Mouse (Mus musculus) ES-E14 (cell line): ENCODE measurements at regions not wholly inside any gene's neighbourhood (a gene's known extent, or its start where the extent isn't known, plus 50 kb on each side); places are given as distances from the start of the nearest gene placed in this dataset.

Experiments used
- DNase-seq: peaks from one replicate; pipeline ENCODE4 v3.0.0-alpha.2; 2013; ENCODE audit warnings: low read depth, low spot score
- H3K27ac ChIP-seq: 2 replicates; pipeline ENCODE4 v1.5.1; 2012; ENCODE audit warnings: low read depth, mild to moderate bottlenecking, low read length, moderate library complexity, mixed read lengths; ENCODE audit not compliant: poor library complexity, insufficient read depth, severe bottlenecking
- H3K36me3 ChIP-seq: 2 replicates; pipeline ENCODE4 v1.6.1; 2012; ENCODE audit warnings: mild to moderate bottlenecking, low read length, moderate library complexity, mixed read lengths; ENCODE audit not compliant: control insufficient read depth, poor library complexity, insufficient read depth, severe bottlenecking
- H3K4me1 ChIP-seq, 2 experiments: fragments of 150-350 bp in 1 of 2; sonication (generic) in 1 of 2; 2 replicates each; pipeline ENCODE4 v1.6.1; 2012; ENCODE audit warnings: low read length in 2 of 2, mild to moderate bottlenecking in 1 of 2, mixed read lengths in 1 of 2; ENCODE audit not compliant: control insufficient read depth in 2 of 2, insufficient read depth in 2 of 2, poor library complexity in 1 of 2
- H3K4me3 ChIP-seq, 2 experiments: fragments of 150-350 bp in 1 of 2; sonication (generic) in 1 of 2; 2 replicates each; pipeline ENCODE4 v1.5.1; 2012; ENCODE audit warnings: low read length in 2 of 2, low read depth in 1 of 2, mild to moderate bottlenecking in 1 of 2, mixed read lengths in 1 of 2; ENCODE audit not compliant: insufficient read depth in 1 of 2, poor library complexity in 1 of 2, severe bottlenecking in 1 of 2
- H3K9ac ChIP-seq: 2 replicates; pipeline ENCODE4 v1.6.1; 2012; ENCODE audit warnings: low read depth, mild to moderate bottlenecking, low read length, mixed read lengths; ENCODE audit not compliant: poor library complexity, insufficient read depth, severe bottlenecking
- H3K9me3 ChIP-seq: fragments of 150-350 bp; sonication (generic); 2 replicates; pipeline ENCODE4 v1.6.1; 2012; ENCODE audit warnings: low read depth, mild to moderate bottlenecking, low read length; ENCODE audit not compliant: control insufficient read depth, insufficient read depth
- CHD2 ChIP-seq: IDR thresholded peaks from 2 replicates; pipeline ENCODE4 v1.6.1; 2014; ENCODE audit warnings: mild to moderate bottlenecking, low read depth, low read length, inconsistent platforms
- HCFC1 ChIP-seq: IDR thresholded peaks from 2 replicates; pipeline ENCODE4 v1.6.1; 2012; ENCODE audit warnings: low read length, inconsistent platforms, borderline replicate concordance; ENCODE audit not compliant: insufficient read depth
- MAFK ChIP-seq: IDR thresholded peaks from 2 replicates; pipeline ENCODE4 v1.6.1; 2014; ENCODE audit warnings: mild to moderate bottlenecking, low read depth, low read length, inconsistent platforms; ENCODE audit not compliant: insufficient read depth
- ZC3H11A ChIP-seq: IDR thresholded peaks from 2 replicates; pipeline ENCODE4 v1.6.1; 2012; ENCODE audit warnings: low read depth, mild to moderate bottlenecking, inconsistent platforms, low read length, borderline replicate concordance
- ZNF384 ChIP-seq: IDR thresholded peaks from 2 replicates; pipeline ENCODE4 v1.6.1; 2012; ENCODE audit warnings: low read depth, low read length, inconsistent platforms
- in situ Hi-C, 2 experiments: fragments of 600-800 bp; cut with MboI; formaldehyde crosslinking; loops; one replicate each; pipeline ENCODE4 v1.15.1; 2025; ENCODE audit warnings: low sequenced_read_pairs in 2 of 2, inconsistent platforms in 1 of 2; ENCODE audit not compliant: unreplicated experiment in 2 of 2

DNA sequence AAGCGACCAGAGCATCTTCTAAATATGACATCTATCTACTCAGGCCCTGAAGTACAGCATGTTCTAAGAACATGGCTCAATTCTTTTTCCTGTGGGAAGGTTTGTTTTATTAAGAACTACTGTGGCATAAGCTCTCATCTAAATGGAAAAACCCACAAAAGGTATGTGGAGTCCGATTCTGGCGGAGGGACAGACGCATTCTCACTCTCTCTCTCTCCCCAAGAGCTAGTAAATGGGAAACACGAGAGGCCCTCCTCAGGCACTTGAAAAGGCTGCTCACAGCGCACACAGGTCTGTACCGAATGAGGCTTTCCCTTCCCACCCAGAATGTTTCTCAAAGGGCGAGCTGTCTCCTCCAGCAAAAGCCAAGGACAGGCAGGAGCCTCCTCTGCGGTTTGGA is 112.1 kb upstream of the Klf14 start:
- TF ChIP-seq MAFK, result no peak
- no peak for TF ChIP-seq ZC3H11A
- no peak for TF ChIP-seq CHD2
- no peak for TF ChIP-seq HCFC1
- TF ChIP-seq ZNF384, result no peak
- in situ Hi-C loops, result no loop called here
- H3K4me1 ChIP-seq, result peaks cover 5 to 6% of the 10 kb centered on the region in 2 experiments; a peak in 3 of 4 replicates

DNA sequence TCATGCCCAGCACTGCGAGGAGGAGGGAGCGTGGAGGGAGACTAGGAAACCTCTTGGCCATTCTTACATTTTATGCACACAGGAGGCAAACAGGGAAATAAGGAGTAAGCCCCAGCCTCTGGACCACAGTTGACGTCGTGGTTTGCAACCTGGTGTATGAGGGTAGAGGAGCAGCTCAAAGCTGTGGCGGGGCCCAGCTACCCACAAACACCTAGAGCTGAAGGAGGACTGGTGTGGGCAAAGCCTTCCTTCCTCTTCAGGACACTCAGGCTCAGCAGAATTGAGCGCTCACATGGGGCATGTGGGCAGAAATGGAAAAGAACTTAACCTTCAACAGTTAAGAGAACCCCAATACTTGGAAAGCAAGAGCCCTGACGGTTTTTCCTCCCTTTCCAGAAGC is 113.2 kb upstream of the Klf14 start:
- in situ Hi-C loops, result no loop called here
- H3K9me3 ChIP-seq, result no peaks in the 10 kb centered on the region
- TF ChIP-seq CHD2, result no peak
- TF ChIP-seq MAFK, result no peak
- TF ChIP-seq ZC3H11A, result no peak
- no peak for TF ChIP-seq ZNF384
- TF ChIP-seq HCFC1, result no peak
- no peak overlapping the region for H3K27ac ChIP-seq
- H3K9ac ChIP-seq, result no peak overlapping the region
- H3K36me3 ChIP-seq, result peaks cover 2% of the 10 kb centered on the region; the same call in 1 of the 2 replicates
- H3K4me1 ChIP-seq, result peaks cover 6 to 11% of the 10 kb centered on the region in 2 experiments; a peak in 3 of 4 replicates
- H3K4me3 ChIP-seq, result no peak overlapping the region
- no peak for DNase-seq

More for the DNA sequence above, 112.1 kb upstream of the Klf14 start:
- Histone ChIP-seq H3K36me3 (peaks cover 2% of the 10 kb centered on the region; the same call in 1 of the 2 replicates), H3K9ac (no peak overlapping the region), H3K9me3 (no peaks in the 10 kb centered on the region), H3K27ac (no peak overlapping the region), H3K4me3 (no peak overlapping the region)
- no peak for DNase-seq

DNA sequence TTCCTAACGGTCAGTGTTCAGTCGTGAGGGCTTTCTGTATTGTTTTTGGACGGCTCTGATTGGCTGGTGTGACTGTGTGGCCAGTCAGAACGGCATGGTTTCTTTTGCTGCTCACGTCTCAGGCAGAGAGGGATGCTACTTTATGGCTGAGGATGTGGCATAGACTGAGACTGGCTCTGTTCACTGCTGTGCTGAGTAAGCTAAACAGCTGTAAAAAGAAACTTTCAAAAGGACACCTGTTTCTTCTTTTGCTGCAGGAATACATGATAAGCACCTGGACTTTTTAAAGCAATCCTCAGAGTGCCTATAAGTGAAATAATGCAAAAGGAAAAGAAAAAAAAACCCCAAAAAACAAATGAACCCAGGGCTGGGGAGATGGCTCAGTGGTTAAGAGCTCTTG is 113.7 kb upstream of the Klf14 start:
- in situ Hi-C loops, result no loop called here
- Histone ChIP-seq H3K9ac (no peak overlapping the region), H3K27ac (no peak overlapping the region), H3K4me1 (peaks cover 7 to 14% of the 10 kb centered on the region in 2 experiments; a peak in 3 of 4 replicates), H3K36me3 (no peaks in the 10 kb centered on the region; the same call in 1 of the 2 replicates), H3K4me3 (no peak overlapping the region), H3K9me3 (no peaks in the 10 kb centered on the region)
- no peak for DNase-seq
- no peak for TF ChIP-seq ZNF384

DNA sequence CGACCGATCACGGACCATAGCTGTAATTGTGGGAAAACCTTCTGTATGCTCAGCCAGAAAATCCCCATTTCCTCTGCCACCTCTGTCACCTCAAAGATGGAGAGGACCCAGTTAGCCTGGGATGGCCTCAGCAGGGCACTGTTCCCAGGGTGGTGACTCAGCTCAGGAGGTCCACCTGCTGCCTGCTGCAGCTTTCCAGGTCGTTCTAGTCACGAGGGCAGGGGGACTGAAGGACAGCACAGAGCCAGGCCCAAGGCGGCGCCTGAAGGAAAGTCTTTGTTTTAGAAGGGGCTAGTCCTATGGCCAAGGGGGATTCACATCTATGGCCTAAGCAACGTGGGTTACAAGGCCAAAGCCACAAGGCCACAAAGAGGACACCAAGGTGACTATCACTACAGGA is 114.5 kb upstream of the Klf14 start:
- Histone ChIP-seq H3K4me3 (no peak overlapping the region), H3K27ac (no peak overlapping the region), H3K4me1 (peaks cover 9 to 19% of the 10 kb centered on the region in 2 experiments; a peak in 3 of 4 replicates), H3K36me3 (no peaks in the 10 kb centered on the region; the same call in 1 of the 2 replicates), H3K9ac (no peak overlapping the region), H3K9me3 (no peaks in the 10 kb centered on the region)
- no peak for TF ChIP-seq ZC3H11A
- TF ChIP-seq MAFK, result no peak
- no peak for TF ChIP-seq HCFC1
- TF ChIP-seq ZNF384, result no peak
- no peak for TF ChIP-seq CHD2
- in situ Hi-C loops, result no loop called here
- DNase-seq, result no peak

DNA sequence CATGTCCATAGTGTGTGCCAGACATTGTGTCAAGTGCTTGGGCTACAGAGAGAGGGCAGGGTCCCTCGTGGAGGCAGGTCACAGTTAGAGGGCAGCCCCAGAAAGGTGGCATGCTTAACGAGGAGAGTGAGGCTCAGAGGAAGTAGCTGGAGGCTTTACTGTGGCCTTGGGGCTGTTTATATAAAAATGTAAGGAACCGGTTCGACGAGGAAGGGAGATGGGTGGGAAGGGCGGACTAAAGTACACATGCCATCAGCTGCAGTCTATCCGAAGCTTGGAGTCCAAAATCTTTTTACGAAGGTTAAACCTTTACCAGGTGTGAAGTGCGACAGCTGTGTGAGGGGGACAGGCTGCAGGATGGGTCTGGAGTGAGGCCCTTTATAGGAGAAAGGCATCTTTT is 115.5 kb upstream of the Klf14 start:
- H3K4me1 ChIP-seq, result peaks cover 9 to 19% of the 10 kb centered on the region in 2 experiments; a peak in 3 of 4 replicates
- TF ChIP-seq ZC3H11A (no peak), CHD2 (no peak), HCFC1 (no peak), ZNF384 (no peak), MAFK (no peak)
- no peaks in the 10 kb centered on the region for H3K9me3 ChIP-seq
- in situ Hi-C loops, result no loop called here
- no peak for DNase-seq
- no peak overlapping the region for H3K9ac ChIP-seq
- H3K4me3 ChIP-seq, result no peak overlapping the region
- H3K27ac ChIP-seq, result no peak overlapping the region
- H3K36me3 ChIP-seq, result no peaks in the 10 kb centered on the region
